13 mouse cellular contexts compared by ENCODE assay signal in genomic region chr10:37035090-37035497, GRCm38 (mm10).
DNase-seq lines count a peak whose midpoint lies in the region; ATAC-seq and TF ChIP-seq lines count a peak whose summit lies in the region.
"Had no signal": no experiment of that assay in that cellular context is flagged by ENCODE, and none has a peak within 500 bp of the region (broad histone marks: within the 10 kb centered on the region; RNA-seq: fewer than 3 reads in every experiment).

No protein-coding gene starts in this region.

- H3K36me3 ChIP-seq in heart, embryonic 10.5 days: no peaks in the 10 kb centered on the region
- no peaks in the 10 kb centered on the region for H3K36me3 ChIP-seq in liver, adult 2 months (ENCODE audit: control insufficient read depth, insufficient read depth, low read length)
- H3K36me3 ChIP-seq in liver, embryonic 12.5 days: no peaks in the 10 kb centered on the region
- no peaks in the 10 kb centered on the region for H3K36me3 ChIP-seq in embryonic facial prominence, embryonic 13.5 days
- H3K36me3 ChIP-seq in hindbrain, embryonic 10.5 days: no peaks in the 10 kb centered on the region
- H3K36me3 ChIP-seq: limb, embryonic 13.5 days had no signal

- no peak for ATAC-seq in liver, embryonic 12.5 days
- ATAC-seq in embryonic facial prominence, embryonic 13.5 days (ENCODE audit: insufficient number of reproducible peaks, insufficient read depth, low FRiP score, low TSS enrichment, low read depth): no peak
- ATAC-seq: forebrain, embryonic 14.5 days; midbrain, embryonic 16.5 days had no signal

- WGBS in heart, embryonic 10.5 days: 84% methylated on average over 7 of the region's 7 CpGs
- 88% methylated on average over 7 of the region's 7 CpGs for WGBS in liver, adult 2 months
- WGBS in liver, embryonic 12.5 days (ENCODE audit: insufficient replicate concordance): 65% methylated on average over 7 of the region's 7 CpGs
- WGBS in embryonic facial prominence, embryonic 13.5 days: 31% methylated on average over 7 of the region's 7 CpGs
- WGBS in hindbrain, embryonic 10.5 days: 81% methylated on average over 7 of the region's 7 CpGs
- WGBS in cerebellum, adult 2 months: 80% methylated on average over 7 of the region's 7 CpGs

- H3K4me3 ChIP-seq in heart, embryonic 10.5 days: no peak overlapping the region
- H3K4me3 ChIP-seq in liver, adult 2 months (ENCODE audit: insufficient read depth, low read depth, low read length): no peak overlapping the region
- H3K4me3 ChIP-seq in liver, embryonic 12.5 days: no peak overlapping the region
- H3K4me3 ChIP-seq in embryonic facial prominence, embryonic 13.5 days: no peak overlapping the region
- no peak overlapping the region for H3K4me3 ChIP-seq in hindbrain, embryonic 10.5 days
- H3K4me3 ChIP-seq in cerebellum, adult 2 months (replicated peaks; ENCODE audit: insufficient read depth, low read depth, low read length): no peak overlapping the region
- H3K4me3 ChIP-seq: limb, embryonic 13.5 days had no signal

- H3K27ac ChIP-seq in heart, embryonic 10.5 days: no peak overlapping the region
- no peak overlapping the region for H3K27ac ChIP-seq in liver, adult 2 months (replicated peaks; ENCODE audit: insufficient read depth, low read depth, low read length)
- no peak overlapping the region for H3K27ac ChIP-seq in liver, embryonic 12.5 days
- H3K27ac ChIP-seq in embryonic facial prominence, embryonic 13.5 days: peak overlapping the region; percentile 60; the same call in 1 of the 2 replicates
- no peak overlapping the region for H3K27ac ChIP-seq in hindbrain, embryonic 10.5 days
- no peak overlapping the region for H3K27ac ChIP-seq in cerebellum, adult 2 months (ENCODE audit: insufficient read depth, low read length)
- H3K27ac ChIP-seq: limb, embryonic 13.5 days had no signal

- no peak overlapping the region for H3K4me2 ChIP-seq in liver, embryonic 12.5 days
- no peak overlapping the region for H3K4me2 ChIP-seq in embryonic facial prominence, embryonic 13.5 days
- H3K4me2 ChIP-seq: limb, embryonic 13.5 days had no signal

- DNase-seq in heart, adult 11 months: peak; percentile 93
- no peak for DNase-seq in heart, embryonic 10.5 days (ENCODE audit: low spot score)
- peak; percentile 7 for DNase-seq in liver, adult 2 months (ENCODE audit: extremely low read depth, low read depth, low spot score)
- peak; percentile 50 to 57 for DNase-seq in heart, adult 9 months (ENCODE audit: low spot score in 2 of 2)
- DNase-seq in hindbrain, embryonic 10.5 days (ENCODE audit: low spot score): no peak
- no peak for DNase-seq in cerebellum, adult 2 months
- DNase-seq: right cerebral cortex, postnatal 25 days; thymus, postnatal 14 days had no signal

- no peaks in the 10 kb centered on the region for H3K27me3 ChIP-seq in heart, embryonic 10.5 days (ENCODE audit: insufficient read depth, poor library complexity, severe bottlenecking)
- no peaks in the 10 kb centered on the region for H3K27me3 ChIP-seq in liver, adult 2 months (ENCODE audit: control insufficient read depth, insufficient read depth, low read length)
- H3K27me3 ChIP-seq in liver, embryonic 12.5 days (replicated peaks): no peaks in the 10 kb centered on the region
- no peaks in the 10 kb centered on the region for H3K27me3 ChIP-seq in embryonic facial prominence, embryonic 13.5 days
- no peaks in the 10 kb centered on the region for H3K27me3 ChIP-seq in hindbrain, embryonic 10.5 days (ENCODE audit: insufficient read depth, poor library complexity, severe bottlenecking)
- no peaks in the 10 kb centered on the region for H3K27me3 ChIP-seq in cerebellum, adult 2 months (ENCODE audit: control insufficient read depth, insufficient read depth, low read length)
- H3K27me3 ChIP-seq: limb, embryonic 13.5 days had no signal

- no peak overlapping the region for H3K9ac ChIP-seq in liver, adult 2 months (ENCODE audit: low read depth, low read length)
- H3K9ac ChIP-seq in liver, embryonic 12.5 days: no peak overlapping the region
- H3K9ac ChIP-seq in embryonic facial prominence, embryonic 13.5 days: no peak overlapping the region
- H3K9ac ChIP-seq: limb, embryonic 13.5 days had no signal

- no peak for TF ChIP-seq POLR2A in liver, adult 2 months (IDR thresholded peaks at IDR 0.05; ENCODE audit: extremely low read depth, insufficient read depth, low read length)
- no peak for TF ChIP-seq POLR2A in cerebellum, adult 2 months (IDR thresholded peaks at IDR 0.05; ENCODE audit: borderline replicate concordance, insufficient read depth, low read length)

- H3K79me2 ChIP-seq in liver, adult 2 months (ENCODE audit: control insufficient read depth, insufficient read depth, low read length): no peaks in the 10 kb centered on the region

- no peaks in the 10 kb centered on the region for H3K4me1 ChIP-seq in heart, embryonic 10.5 days
- H3K4me1 ChIP-seq in liver, adult 2 months (ENCODE audit: control insufficient read depth, insufficient read depth, low read length): no peaks in the 10 kb centered on the region
- H3K4me1 ChIP-seq in liver, embryonic 12.5 days: no peaks in the 10 kb centered on the region
- H3K4me1 ChIP-seq in embryonic facial prominence, embryonic 13.5 days: 0 out of 2 replicates have a peak, but pooled peaks cover 4% of the 10 kb centered on the region
- no peaks in the 10 kb centered on the region for H3K4me1 ChIP-seq in hindbrain, embryonic 10.5 days (replicated peaks)
- no peaks in the 10 kb centered on the region for H3K4me1 ChIP-seq in cerebellum, adult 2 months (ENCODE audit: control insufficient read depth, insufficient read depth, low read length)
- H3K4me1 ChIP-seq: limb, embryonic 13.5 days had no signal

- no peaks in the 10 kb centered on the region for H3K9me3 ChIP-seq in heart, embryonic 10.5 days
- H3K9me3 ChIP-seq in liver, embryonic 12.5 days (replicated peaks): no peaks in the 10 kb centered on the region
- no peaks in the 10 kb centered on the region for H3K9me3 ChIP-seq in embryonic facial prominence, embryonic 13.5 days
- no peaks in the 10 kb centered on the region for H3K9me3 ChIP-seq in hindbrain, embryonic 10.5 days
- H3K9me3 ChIP-seq: limb, embryonic 13.5 days had no signal

- TF ChIP-seq CTCF in liver, adult 2 months (IDR thresholded peaks at IDR 0.05; ENCODE audit: low read depth, low read length): no peak
- TF ChIP-seq CTCF in cerebellum, adult 2 months (IDR thresholded peaks at IDR 0.05; ENCODE audit: borderline replicate concordance, insufficient read depth, low read depth, low read length): no peak

Comparison
In these comparisons a context has a peak if more than half of its experiments do, and no peak if none do; other contexts are left out.
1. DNase-seq: peak in heart, adult 11 months (single experiment), liver, adult 2 months (single experiment) and heart, adult 9 months (2 of 2); none in heart, embryonic 10.5 days (single experiment), hindbrain, embryonic 10.5 days (single experiment) and cerebellum, adult 2 months (0 of 2).